Mouse (Mus musculus) A20 (cell line): ENCODE results near the gene Dpf3.

Experiments
- DNase-seq: peaks from one replicate; pipeline ENCODE4 v3.0.0-alpha.2; 2011; ENCODE audit warnings: low read depth, low spot score

The Dpf3 gene

DNA sequence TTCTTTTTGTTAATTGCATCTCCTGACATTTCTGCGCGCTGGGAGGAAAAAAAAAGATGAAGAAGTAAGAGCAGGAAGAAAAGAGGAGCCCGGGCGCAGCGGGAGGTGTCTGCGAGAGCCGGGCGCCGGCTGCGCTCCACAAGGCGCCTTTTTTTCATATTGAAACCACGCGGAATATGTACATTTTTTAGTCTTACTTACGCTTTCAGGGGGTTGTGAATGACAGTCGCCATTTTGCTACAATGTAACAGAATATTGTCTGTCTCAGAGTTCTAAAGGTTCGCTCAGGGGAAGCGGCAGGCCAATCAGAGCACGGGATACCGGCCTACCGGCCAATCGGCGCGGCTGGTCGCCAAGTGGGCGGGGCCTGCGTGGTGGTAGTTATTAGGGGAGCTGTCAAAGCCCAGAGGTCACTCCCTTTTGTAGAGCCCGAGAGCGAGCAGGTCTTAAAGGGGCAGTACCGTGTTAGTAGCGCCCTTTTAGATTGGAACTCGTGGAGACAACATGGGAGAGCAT is at the start of gene Dpf3:
Gene Dpf3 (minus strand): TSS at position 241 of the 516 bp plus-strand sequence.
- peak; percentile 95 for DNase-seq

- no peak for DNase-seq
Observed at GRCm38 (mm10) chr12:83536039-83536438, 48.5 kb upstream of the Dpf3 start.

- no peak for DNase-seq
Observed at GRCm38 (mm10) chr12:83535428-83535827, 47.9 kb upstream of the Dpf3 start.

- DNase-seq: no peak
Observed at GRCm38 (mm10) chr12:83534190-83534589, 46.7 kb upstream of the Dpf3 start.

DNA sequence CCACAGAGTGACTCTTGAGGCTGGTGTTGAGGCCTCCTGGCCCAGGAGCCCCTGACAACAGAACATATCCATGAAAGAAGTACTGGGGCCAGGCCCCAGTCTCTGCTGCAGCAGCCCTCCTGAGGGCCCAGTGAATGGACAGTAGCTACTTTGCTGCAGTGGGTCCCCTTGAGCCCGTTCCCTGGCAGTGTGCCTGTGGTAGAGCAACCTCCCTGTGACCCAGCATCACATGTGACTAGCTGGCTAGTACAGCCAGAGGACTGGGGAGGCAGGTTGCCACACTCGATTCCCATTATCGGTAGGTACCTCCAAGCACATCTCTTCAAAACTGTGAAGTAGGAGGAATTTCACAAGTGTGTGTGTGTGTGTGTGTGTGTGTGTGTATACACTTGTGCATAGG is 45.5 kb upstream of the Dpf3 start:
- no peak for DNase-seq

DNA sequence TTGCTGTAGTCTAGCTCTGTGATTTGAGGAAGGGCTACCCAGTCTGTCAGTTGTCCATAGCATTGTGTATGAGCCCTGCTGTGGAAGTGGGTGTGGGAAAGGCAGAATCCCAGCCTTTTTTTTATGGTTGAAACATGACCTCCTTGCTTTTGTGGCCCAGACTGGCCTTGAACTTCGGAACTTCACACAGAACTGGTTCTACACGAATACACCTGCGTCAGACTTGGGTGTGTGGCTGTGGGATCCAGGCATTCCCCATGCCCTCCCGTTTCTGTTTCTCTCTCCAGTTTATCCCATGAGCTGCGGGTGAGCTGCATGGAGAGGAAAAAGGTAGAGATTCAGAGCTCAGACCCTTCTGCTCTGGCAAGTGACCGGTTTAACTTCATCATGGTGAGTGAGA is 44.5 kb upstream of the Dpf3 start:
- DNase-seq: no peak

GRCm38 (mm10) chr12:83528665-83529064 is 41.1 kb upstream of the Dpf3 start:
- DNase-seq: no peak

GRCm38 (mm10) chr12:83527816-83528215 is 40.3 kb upstream of the Dpf3 start:
- no peak for DNase-seq

GRCm38 (mm10) chr12:83525822-83526544 is 38.5 kb upstream of the Dpf3 start:
- DNase-seq: no peak

DNA sequence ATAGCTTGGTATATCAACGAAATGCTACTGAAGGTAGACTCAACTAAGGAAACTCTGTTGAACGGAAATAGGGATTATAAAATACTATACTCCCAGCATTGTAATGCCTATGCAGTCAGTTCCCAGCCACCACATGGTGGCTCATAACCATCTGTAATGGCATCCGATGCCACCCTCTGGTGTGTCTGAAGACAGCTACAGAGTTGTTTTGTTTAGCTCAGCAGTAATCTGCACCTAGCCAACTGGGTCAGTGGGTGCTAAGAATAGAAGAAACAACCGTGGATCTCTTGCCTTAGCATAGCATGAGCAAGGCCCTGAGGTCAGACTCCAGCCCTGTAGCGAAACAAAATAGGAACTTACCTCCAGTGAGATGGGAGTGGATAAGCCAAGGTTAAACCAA is 36.8 kb upstream of the Dpf3 start:
- DNase-seq: no peak

GRCm38 (mm10) chr12:83523892-83524291 is 36.4 kb upstream of the Dpf3 start:
- DNase-seq: no peak

GRCm38 (mm10) chr12:83523056-83523455 is 35.5 kb upstream of the Dpf3 start:
- no peak for DNase-seq

GRCm38 (mm10) chr12:83521083-83521482 is 33.6 kb upstream of the Dpf3 start:
- DNase-seq: peak; percentile 42

DNA sequence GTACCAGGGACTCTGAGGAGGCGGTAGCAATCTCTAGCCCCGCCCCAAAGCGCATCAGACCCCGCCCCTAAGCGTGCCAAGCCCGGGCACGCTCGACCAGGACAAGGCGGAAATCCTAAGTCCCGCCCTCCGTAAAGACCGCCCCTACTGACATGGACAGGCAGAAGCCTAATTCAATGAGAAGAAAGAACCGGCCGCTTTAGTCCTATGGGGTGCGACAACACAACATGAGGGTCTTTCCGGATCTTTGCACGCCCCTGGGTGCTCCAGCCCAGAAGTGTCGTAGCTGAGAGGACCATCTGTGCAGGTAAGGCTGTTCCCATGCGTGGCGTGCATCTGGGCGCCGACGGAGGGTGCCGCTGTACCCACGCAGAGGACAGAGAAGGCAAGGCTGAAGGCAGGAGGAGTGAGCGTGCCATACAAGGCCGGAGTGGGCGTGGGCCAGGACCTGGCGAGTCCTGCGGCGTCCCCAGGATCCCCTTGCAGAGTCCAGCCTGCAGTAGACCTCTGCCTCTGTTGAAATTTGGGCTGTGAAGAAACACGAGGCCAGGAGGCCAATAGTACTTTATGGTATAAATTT is 32.9 kb upstream of the Dpf3 start, which contains the start of gene Dcaf4:
Gene Dcaf4 (plus strand): TSS at position 156 of the 580 bp plus-strand sequence.
- DNase-seq: peak; percentile 97

DNA sequence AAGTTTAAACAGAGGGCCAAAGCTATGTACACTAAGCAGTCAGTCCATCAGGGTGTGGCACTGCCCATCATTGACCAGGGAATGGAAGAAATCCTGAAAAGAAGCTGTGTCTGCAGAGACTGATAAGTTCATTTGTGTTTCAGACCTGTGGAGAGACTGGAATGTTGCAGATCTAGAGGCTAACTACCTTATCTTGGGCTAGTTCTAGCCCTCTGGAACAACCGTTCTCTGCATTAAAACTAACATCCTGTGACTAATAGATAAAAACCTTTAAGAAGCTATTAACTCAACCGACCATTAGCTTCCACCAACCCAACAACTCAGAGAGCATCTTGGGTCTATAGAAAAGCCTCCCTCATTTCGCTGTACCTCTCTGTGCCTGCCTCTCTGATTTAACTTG is 30.1 kb upstream of the Dpf3 start:
- DNase-seq: no peak

DNA sequence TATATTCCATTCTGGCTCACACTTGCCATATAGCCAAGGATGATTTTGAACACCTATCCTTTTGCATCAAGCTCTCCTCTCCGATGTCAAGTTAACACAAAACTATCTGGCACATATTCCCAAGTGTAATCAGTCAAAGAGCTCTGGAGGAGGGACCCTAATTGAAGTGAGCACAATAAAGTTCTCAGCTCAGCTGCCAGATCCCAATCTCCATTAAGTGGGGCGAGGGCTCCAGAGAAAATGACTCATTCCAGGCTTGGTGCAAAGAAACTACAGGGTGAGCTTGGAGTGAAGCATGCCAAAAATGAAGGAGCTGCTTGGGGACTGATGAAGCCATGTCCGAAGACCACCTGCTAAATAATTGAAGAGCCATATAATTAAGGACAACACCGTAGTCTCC is 26.7 kb upstream of the Dpf3 start:
- no peak for DNase-seq

DNA sequence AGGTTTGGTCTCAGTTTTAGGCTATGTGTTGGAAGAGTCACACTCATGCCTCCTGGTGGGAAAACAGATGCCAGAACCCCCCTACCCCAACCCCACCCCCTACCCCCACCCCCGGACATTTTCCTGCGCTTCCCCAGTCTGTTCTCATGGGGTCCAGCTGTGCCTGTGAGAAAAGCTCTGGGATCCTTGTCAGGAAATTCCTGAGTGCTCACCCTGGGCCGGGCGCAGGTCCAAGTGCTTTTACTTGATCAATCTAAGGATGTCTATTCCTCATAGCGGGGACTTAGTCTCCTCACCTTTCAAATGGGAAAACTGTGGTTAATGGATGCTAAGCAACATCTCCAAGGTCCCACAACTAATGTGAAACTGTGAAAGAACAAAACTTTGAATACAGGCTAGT is 25.7 kb upstream of the Dpf3 start:
- DNase-seq: no peak

GRCm38 (mm10) chr12:83512783-83513182 is 25.3 kb upstream of the Dpf3 start:
- no peak for DNase-seq

DNA sequence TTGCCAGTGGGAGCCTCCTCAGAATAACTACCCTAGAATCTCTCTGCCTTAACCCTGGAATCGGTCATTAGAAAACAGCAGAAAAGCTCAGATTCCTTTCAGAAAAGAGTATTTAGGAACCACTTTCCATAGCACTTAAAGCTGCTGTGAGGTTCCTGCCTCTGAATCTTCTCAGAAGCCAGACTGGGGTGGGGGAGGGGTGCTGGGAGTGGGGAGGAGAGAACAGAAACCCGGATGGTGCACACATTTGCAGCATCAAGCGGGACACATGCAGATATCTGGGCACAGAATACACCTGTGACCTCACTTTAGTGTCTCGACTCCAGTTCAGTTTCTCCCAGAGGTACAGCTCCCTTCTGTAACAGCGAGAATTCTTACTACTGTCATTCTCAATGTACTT is 23.1 kb upstream of the Dpf3 start:
- DNase-seq: no peak

- DNase-seq: no peak
Observed at GRCm38 (mm10) chr12:83506543-83506942, 19.0 kb upstream of the Dpf3 start.

DNA sequence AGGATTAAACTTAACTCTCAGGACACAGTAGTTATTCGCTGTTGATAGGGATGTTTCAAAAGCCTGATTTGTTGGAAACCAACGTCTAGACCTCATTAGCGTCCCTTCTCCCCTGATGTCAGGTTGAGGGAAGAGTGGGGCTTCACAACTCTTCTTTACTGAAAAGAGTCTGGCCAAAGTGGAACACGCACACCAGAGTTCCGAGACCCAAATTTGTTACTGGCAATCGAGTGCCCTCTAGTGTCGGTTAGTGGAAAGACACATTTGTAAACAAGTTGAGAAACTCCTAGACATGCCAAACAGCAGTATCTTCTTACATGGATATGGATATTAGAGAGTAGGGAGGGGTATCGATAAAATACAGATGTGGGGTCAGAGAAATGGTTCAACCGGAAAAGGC is 14.7 kb upstream of the Dpf3 start:
- peak; percentile 69 for DNase-seq

DNA sequence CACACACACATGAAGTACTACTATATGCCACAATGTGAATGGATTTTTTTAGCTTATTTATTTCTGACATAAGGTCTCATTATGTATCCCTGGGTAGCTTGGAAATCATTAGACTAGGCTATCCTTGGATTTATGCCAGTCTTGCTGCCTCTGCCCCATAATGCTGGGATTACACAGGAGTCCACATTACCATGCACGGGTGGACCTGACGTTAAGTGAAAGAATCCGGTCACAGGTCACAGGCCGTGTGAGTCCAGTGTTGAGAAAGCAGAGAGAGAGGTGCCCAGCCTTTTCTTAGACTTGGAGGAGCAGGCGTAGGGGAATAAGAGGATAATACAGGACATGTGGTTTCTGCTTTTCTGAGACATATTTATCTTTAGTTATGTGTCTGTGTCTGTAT is 11.7 kb upstream of the Dpf3 start:
- no peak for DNase-seq

GRCm38 (mm10) chr12:83497959-83498358 is 10.4 kb upstream of the Dpf3 start:
- DNase-seq: no peak
